Mouse (Mus musculus) bone marrow, adult 2 months (tissue): ENCODE measurements around the gene Fbxw8.

ENCODE experiments used
- CTCF ChIP-seq: fragments of 200-500 bp; IDR thresholded peaks from 2 replicates; pipeline ENCODE4 v1.5.1; 2011; ENCODE audit warnings: low read length, control low read depth; ENCODE audit not compliant: control insufficient read depth, insufficient read depth
- POLR2A ChIP-seq: fragments of 200-500 bp; IDR thresholded peaks from 2 replicates; pipeline ENCODE4 v1.6.1; 2011; ENCODE audit warnings: low read depth, mild to moderate bottlenecking, control low read depth, low read length, borderline replicate concordance; ENCODE audit not compliant: control insufficient read depth

GRCm38 (mm10) chr5:118089102-118089501, 66.2 kb downstream of the Fbxw8 start:
- TF ChIP-seq CTCF (no peak), POLR2A (no peak)
